Mouse (Mus musculus): ENCODE measurements around the gene Afm.

DNA sequence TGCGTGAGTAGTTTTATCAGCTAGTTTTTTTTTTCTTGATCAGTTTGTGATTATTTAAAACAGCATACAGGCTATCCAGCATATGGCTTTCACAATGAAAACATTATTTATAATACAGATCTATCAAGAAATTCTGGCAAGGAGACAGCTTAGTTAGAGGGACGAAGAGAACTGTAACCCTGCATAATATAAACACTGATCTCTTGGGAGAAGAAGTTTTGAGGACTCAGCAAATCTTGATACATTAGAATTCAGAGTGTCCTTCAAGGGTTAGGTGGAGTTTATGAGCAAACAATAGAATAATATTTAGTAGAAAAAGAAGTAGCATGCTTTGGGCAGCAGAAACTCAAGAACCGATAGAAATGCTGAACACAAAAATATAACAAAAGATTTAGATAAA, 47.9 kb upstream of the Afm start:
- TF ChIP-seq CTCF (IDR thresholded peaks at IDR 0.05; ENCODE audit: extremely low read depth, insufficient read depth, low read length): no peak
- no peak for TF ChIP-seq POLR2A (IDR thresholded peaks at IDR 0.05; ENCODE audit: extremely low read depth, insufficient read depth, low read length)
